Mouse (Mus musculus) brain, embryonic 14.5 days (tissue): Measurements from ENCODE around the gene Ephb1. TPM values are rescaled to one million over a fixed set of nuclear protein-coding genes. Genes with fewer than 3 reads are reported as not detected.

Experiments
- DNase-seq: peaks from one replicate; pipeline ENCODE4 v3.0.0-alpha.2; 2011; ENCODE audit warnings: low read depth
- CTCF ChIP-seq: fragments of 200-500 bp; IDR thresholded peaks from 2 replicates; pipeline ENCODE4 v1.5.1; 2012; ENCODE audit warnings: inconsistent platforms, mild to moderate bottlenecking, moderate library complexity, borderline replicate concordance; ENCODE audit not compliant: insufficient read depth, insufficient read length; ENCODE audit errors: extremely low read depth
- POLR2A ChIP-seq: fragments of 200-500 bp; IDR thresholded peaks from 2 replicates; pipeline ENCODE4 v1.6.1; 2012; ENCODE audit warnings: mild to moderate bottlenecking, inconsistent platforms, borderline replicate concordance; ENCODE audit not compliant: poor library complexity, insufficient read depth, insufficient read length, severe bottlenecking; ENCODE audit errors: extremely low read depth
- polyA plus RNA-seq: library from polyadenylated mRNA; depleted of rRNA; stranded (reverse); fragments of >200 nt; gene quantifications from 2 replicates; pipeline ENCODE4 v1.2.3, GENCODE M21; 2012

Ephb1 gene
- polyA plus RNA-seq, 1 experiment, result 85.2 TPM

- no peak for TF ChIP-seq CTCF
- no peak for TF ChIP-seq POLR2A
- DNase-seq, result no peak
These were observed 90.7 kb downstream of the Ephb1 start for GRCm38 (mm10) chr9:102263760-102264159.

GRCm38 (mm10) chr9:102262100-102262501 lies 92.4 kb downstream of the Ephb1 start:
- peak; percentile 59 for DNase-seq
- TF ChIP-seq POLR2A (no peak), CTCF (no peak)

- DNase-seq, result peak; percentile 71
- TF ChIP-seq POLR2A (no peak), CTCF (no peak)
These were observed 93.0 kb downstream of the Ephb1 start for GRCm38 (mm10) chr9:102261511-102261910.

- DNase-seq, result no peak
- TF ChIP-seq POLR2A (no peak), CTCF (no peak)
These were observed 98.1 kb downstream of the Ephb1 start for GRCm38 (mm10) chr9:102256407-102256806.

GRCm38 (mm10) chr9:102255803-102256202 lies 98.7 kb downstream of the Ephb1 start:
- TF ChIP-seq CTCF, result no peak
- TF ChIP-seq POLR2A, result no peak
- DNase-seq, result no peak

GRCm38 (mm10) chr9:102249124-102249816 lies 105.2 kb downstream of the Ephb1 start:
- TF ChIP-seq POLR2A (no peak), CTCF (no peak)
- DNase-seq, result peak; percentile 88

GRCm38 (mm10) chr9:102245551-102245950 lies 108.9 kb downstream of the Ephb1 start:
- DNase-seq, result peak; percentile 76
- no peak for TF ChIP-seq CTCF
- TF ChIP-seq POLR2A, result no peak

GRCm38 (mm10) chr9:102243296-102243695 lies 111.2 kb downstream of the Ephb1 start:
- DNase-seq, result peak; percentile 93
- TF ChIP-seq CTCF (no peak), POLR2A (no peak)

GRCm38 (mm10) chr9:102241546-102241945 lies 112.9 kb downstream of the Ephb1 start:
- TF ChIP-seq CTCF (no peak), POLR2A (no peak)
- DNase-seq, result no peak

GRCm38 (mm10) chr9:102240215-102240614 lies 114.3 kb downstream of the Ephb1 start:
- DNase-seq, result no peak
- TF ChIP-seq POLR2A (no peak), CTCF (no peak)

- TF ChIP-seq CTCF (no peak), POLR2A (no peak)
- peak; percentile 96 for DNase-seq
These were observed 119.0 kb downstream of the Ephb1 start for GRCm38 (mm10) chr9:102235444-102235951.

GRCm38 (mm10) chr9:102231248-102231647 lies 123.2 kb downstream of the Ephb1 start:
- TF ChIP-seq POLR2A, result no peak
- TF ChIP-seq CTCF, result no peak
- peak; percentile 91 for DNase-seq
